Mouse (Mus musculus): ENCODE measurements around the gene Ngp. TPM values are rescaled to one million over a fixed set of nuclear protein-coding genes. Genes with fewer than 3 reads are reported as not detected.

Gene Ngp
- polyA plus RNA-seq, 1 experiment, result not detected

DNA sequence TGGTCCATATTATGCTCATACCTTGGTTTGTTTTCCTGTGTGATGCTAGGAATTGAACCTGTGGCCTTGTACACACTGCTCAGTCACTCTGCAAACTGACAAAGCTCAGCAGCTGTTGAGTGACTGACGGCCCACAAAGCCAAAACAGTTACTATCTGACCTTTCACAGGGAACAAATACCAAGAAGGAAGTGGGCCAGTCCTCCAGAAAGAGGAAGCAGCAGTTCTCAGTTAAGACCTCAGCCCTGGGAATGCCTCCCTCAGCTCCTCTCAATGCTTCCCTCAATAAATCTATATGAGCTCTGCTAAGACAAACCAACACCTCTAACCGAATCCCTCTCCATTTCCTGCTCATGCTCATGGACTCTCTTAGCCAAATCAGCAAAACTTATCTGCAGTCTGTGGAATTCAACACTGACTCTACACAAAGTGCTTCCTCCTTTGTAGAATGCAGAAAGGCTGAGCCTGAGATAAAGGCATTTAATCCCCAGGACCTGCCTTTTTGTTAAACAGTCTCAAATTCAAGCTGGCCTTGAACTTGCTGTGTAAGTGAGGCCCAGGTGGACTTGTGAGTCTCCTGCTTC, 39.7 kb downstream of the Ngp start:
- TF ChIP-seq POLR2A (IDR thresholded peaks at IDR 0.05; ENCODE audit: low read depth, low read length) (no peak), CTCF (IDR thresholded peaks at IDR 0.05; ENCODE audit: borderline replicate concordance, insufficient read depth, low read length) (no peak)
- no peak overlapping the region for H3K4me3 ChIP-seq (ENCODE audit: insufficient read depth, low read length)
- H3K4me1 ChIP-seq (ENCODE audit: control insufficient read depth, insufficient read depth, low read length), result no peaks in the 10 kb centered on the region
- H3K27ac ChIP-seq (ENCODE audit: insufficient read depth, low read length), result no peak overlapping the region

GRCm38 (mm10) chr9:110460884-110461815, 41.6 kb downstream of the Ngp start:
- no peak overlapping the region for H3K4me3 ChIP-seq (ENCODE audit: insufficient read depth, low read length)
- H3K27ac ChIP-seq (ENCODE audit: insufficient read depth, low read length), result no peak overlapping the region
- TF ChIP-seq POLR2A (IDR thresholded peaks at IDR 0.05; ENCODE audit: low read depth, low read length), result no peak
- TF ChIP-seq CTCF (IDR thresholded peaks at IDR 0.05; ENCODE audit: borderline replicate concordance, insufficient read depth, low read length), result no peak
- no peaks in the 10 kb centered on the region for H3K4me1 ChIP-seq (ENCODE audit: control insufficient read depth, insufficient read depth, low read length)

- no peaks in the 10 kb centered on the region for H3K4me1 ChIP-seq (ENCODE audit: control insufficient read depth, insufficient read depth, low read length)
- no peak overlapping the region for H3K4me3 ChIP-seq (ENCODE audit: insufficient read depth, low read length)
- H3K27ac ChIP-seq (ENCODE audit: insufficient read depth, low read length), result no peak overlapping the region
- no peak for TF ChIP-seq POLR2A (IDR thresholded peaks at IDR 0.05; ENCODE audit: low read depth, low read length)
- no peak for TF ChIP-seq CTCF (IDR thresholded peaks at IDR 0.05; ENCODE audit: borderline replicate concordance, insufficient read depth, low read length)
Observed at GRCm38 (mm10) chr9:110462321-110462720, 42.8 kb downstream of the Ngp start.

GRCm38 (mm10) chr9:110463983-110464591, 44.5 kb downstream of the Ngp start:
- no peaks in the 10 kb centered on the region for H3K4me1 ChIP-seq (ENCODE audit: control insufficient read depth, insufficient read depth, low read length)
- no peak overlapping the region for H3K27ac ChIP-seq (ENCODE audit: insufficient read depth, low read length)
- TF ChIP-seq CTCF (IDR thresholded peaks at IDR 0.05; ENCODE audit: borderline replicate concordance, insufficient read depth, low read length) (no peak), POLR2A (IDR thresholded peaks at IDR 0.05; ENCODE audit: low read depth, low read length) (no peak)
- no peak overlapping the region for H3K4me3 ChIP-seq (ENCODE audit: insufficient read depth, low read length)

- H3K4me3 ChIP-seq (ENCODE audit: insufficient read depth, low read length), result no peak overlapping the region
- no peaks in the 10 kb centered on the region for H3K4me1 ChIP-seq (ENCODE audit: control insufficient read depth, insufficient read depth, low read length)
- TF ChIP-seq POLR2A (IDR thresholded peaks at IDR 0.05; ENCODE audit: low read depth, low read length) (no peak), CTCF (IDR thresholded peaks at IDR 0.05; ENCODE audit: borderline replicate concordance, insufficient read depth, low read length) (no peak)
- no peak overlapping the region for H3K27ac ChIP-seq (ENCODE audit: insufficient read depth, low read length)
Observed at GRCm38 (mm10) chr9:110465336-110465735, 45.8 kb downstream of the Ngp start.

- Histone ChIP-seq H3K27ac (ENCODE audit: insufficient read depth, low read length) (no peak overlapping the region), H3K4me3 (ENCODE audit: insufficient read depth, low read length) (no peak overlapping the region), H3K4me1 (ENCODE audit: control insufficient read depth, insufficient read depth, low read length) (no peaks in the 10 kb centered on the region)
- no peak for TF ChIP-seq POLR2A (IDR thresholded peaks at IDR 0.05; ENCODE audit: low read depth, low read length)
- TF ChIP-seq CTCF (IDR thresholded peaks at IDR 0.05; ENCODE audit: borderline replicate concordance, insufficient read depth, low read length), result no peak
Observed at GRCm38 (mm10) chr9:110466179-110466578, 46.6 kb downstream of the Ngp start.

Other genes with a start within 250 kb of the Ngp start
- 0.18 and 1.3 TPM in 2 replicates for gene Cspg5, start 176.0 kb upstream of the Ngp start, polyA plus RNA-seq (2011; ENCODE audit: insufficient read length, low read depth, missing spikeins)
- 9.2 and 9.7 TPM in 2 replicates for gene Elp6, start 114.6 kb upstream of the Ngp start, polyA plus RNA-seq (2011; ENCODE audit: insufficient read length, low read depth, missing spikeins)
- gene Scap, start 86.5 kb upstream of the Ngp start, polyA plus RNA-seq (2011; ENCODE audit: insufficient read length, low read depth, missing spikeins), result 41.2 and 55.2 TPM in 2 replicates
- gene Ptpn23, start 11.5 kb upstream of the Ngp start, polyA plus RNA-seq (2011; ENCODE audit: insufficient read length, low read depth, missing spikeins), result 37.4 and 45.3 TPM in 2 replicates
- 10.6 and 11.4 TPM in 2 replicates for gene Klhl18, start 56.9 kb downstream of the Ngp start, polyA plus RNA-seq (2011; ENCODE audit: insufficient read length, low read depth, missing spikeins)
- 1.6 and 1.7 TPM in 2 replicates for gene Kif9, start 57.2 kb downstream of the Ngp start, polyA plus RNA-seq (2011; ENCODE audit: insufficient read length, low read depth, missing spikeins)
- 61.3 and 65.7 TPM in 2 replicates for gene Setd2, start 112.8 kb downstream of the Ngp start, polyA plus RNA-seq (2011; ENCODE audit: insufficient read length, low read depth, missing spikeins)
- gene Nradd, start 204.7 kb downstream of the Ngp start, polyA plus RNA-seq (2011; ENCODE audit: insufficient read length, low read depth, missing spikeins), result 107 and 109 TPM in 2 replicates
- gene Nbeal2, start 234.4 kb downstream of the Ngp start, polyA plus RNA-seq (2011; ENCODE audit: insufficient read length, low read depth, missing spikeins), result 1.8 TPM in 2 replicates
- gene Ccdc12, start 236.8 kb downstream of the Ngp start, polyA plus RNA-seq (2011; ENCODE audit: insufficient read length, low read depth, missing spikeins), result 34.4 and 43.2 TPM in 2 replicates

Data from embryonic fibroblast, embryonic 13.5 days (primary cell).